Mouse (Mus musculus) spleen, adult 2 months (tissue): ENCODE measurements around the gene Grip1. TPM values are rescaled to one million over a fixed set of nuclear protein-coding genes. Genes with fewer than 3 reads are reported as not detected.

Experiments
- DNase-seq, 2 experiments: peaks; one replicate each; pipeline versions ENCODE4 v3.0.0 to v3.0.0-alpha.2; 2012 to 2021; ENCODE audit warnings: low spot score in 2 of 2, low read depth in 1 of 2
- H3K27ac ChIP-seq: fragments of 200-500 bp; 2 replicates; pipeline ENCODE4 v1.5.1; 2012; ENCODE audit warnings: low read length, inconsistent platforms; ENCODE audit not compliant: insufficient read depth
- H3K27me3 ChIP-seq: fragments of 200-500 bp; 2 replicates; pipeline ENCODE4 v1.6.1; 2012; ENCODE audit warnings: mild to moderate bottlenecking, moderate library complexity, low read length, inconsistent platforms; ENCODE audit not compliant: control insufficient read depth, insufficient read depth
- H3K36me3 ChIP-seq: fragments of 200-500 bp; 2 replicates; pipeline ENCODE4 v1.6.1; 2012; ENCODE audit warnings: mild to moderate bottlenecking, low read length, inconsistent platforms; ENCODE audit not compliant: control insufficient read depth, insufficient read depth
- H3K4me1 ChIP-seq: fragments of 200-500 bp; 2 replicates; pipeline ENCODE4 v1.6.1; 2011; ENCODE audit warnings: inconsistent platforms; ENCODE audit not compliant: control insufficient read depth, insufficient read depth, insufficient read length
- H3K4me3 ChIP-seq: fragments of 200-500 bp; 2 replicates; pipeline ENCODE4 v1.5.1; 2011; ENCODE audit warnings: mild to moderate bottlenecking, inconsistent platforms; ENCODE audit not compliant: insufficient read depth, insufficient read length; ENCODE audit errors: extremely low read depth
- CTCF ChIP-seq: fragments of 200-500 bp; IDR thresholded peaks from 2 replicates; pipeline ENCODE4 v1.5.1; 2011; ENCODE audit warnings: mild to moderate bottlenecking, inconsistent platforms; ENCODE audit not compliant: insufficient read depth, insufficient read length, insufficient replicate concordance; ENCODE audit errors: extremely low read depth
- POLR2A ChIP-seq: fragments of 200-500 bp; IDR thresholded peaks from 2 replicates; pipeline ENCODE4 v1.6.1; 2011; ENCODE audit warnings: low read depth, low read length, inconsistent platforms
- WGBS: fragments of 180-500 bp; shearing (Covaris S2); methylation state at CpG from one replicate; pipeline ENCODE4 v1.1.7; 2018; 5-methylcytosine and 5-hydroxymethylcytosine counted together
- polyA plus RNA-seq: library from polyadenylated mRNA; depleted of rRNA; stranded (reverse); fragments of >200 nt; gene quantifications from 2 replicates; pipeline ENCODE4 v1.2.3, GENCODE M21; 2012

Grip1 gene
- polyA plus RNA-seq, 1 experiment = not detected

DNA sequence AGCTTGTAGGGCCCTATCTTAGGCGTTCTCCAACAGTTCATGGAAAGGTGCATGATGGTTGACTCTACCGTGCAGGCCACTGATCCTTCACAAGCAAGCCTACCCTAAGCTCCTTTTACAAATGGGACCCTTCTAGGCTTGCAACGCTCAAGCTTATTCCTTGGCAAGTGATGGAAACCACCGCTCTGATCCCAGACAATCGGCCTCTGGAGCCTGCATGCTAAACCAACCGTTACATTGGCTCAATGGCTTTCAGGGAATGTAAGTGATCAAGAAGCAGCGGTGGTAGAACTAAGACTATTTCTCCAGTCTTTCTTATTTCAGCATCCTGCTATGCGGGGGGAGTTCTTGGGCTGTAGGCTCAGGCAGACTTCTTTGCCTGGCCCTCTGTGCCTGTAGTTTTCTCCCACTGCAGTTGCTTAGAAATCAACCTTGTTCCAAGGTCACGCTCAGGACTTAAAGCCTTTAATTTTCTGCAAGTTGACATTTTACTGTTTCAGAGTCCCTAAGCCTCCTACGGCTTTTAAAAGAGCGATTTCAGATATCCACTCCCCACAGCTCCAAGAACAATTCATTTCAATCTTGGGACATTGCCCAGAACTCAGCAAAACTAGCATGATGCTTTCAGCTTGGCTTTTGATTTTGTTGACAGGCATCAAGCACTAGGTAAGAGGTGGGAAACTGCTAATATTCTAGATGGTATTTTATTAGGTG is 29.7 kb upstream of the Grip1 start:
- H3K4me1 ChIP-seq = no peaks in the 10 kb centered on the region
- no peak for TF ChIP-seq POLR2A
- TF ChIP-seq CTCF = no peak
- H3K36me3 ChIP-seq = no peaks in the 10 kb centered on the region
- no peaks in the 10 kb centered on the region for H3K27me3 ChIP-seq
- H3K27ac ChIP-seq = no peak overlapping the region
- no peak for DNase-seq
- WGBS = 86% methylated on average over 11 of the region's 11 CpGs
- H3K4me3 ChIP-seq = no peak overlapping the region

GRCm38 (mm10) chr10:119427653-119428052 is 26.0 kb upstream of the Grip1 start:
- 89% methylated on average over 7 of the region's 7 CpGs for WGBS
- no peak overlapping the region for H3K27ac ChIP-seq
- H3K4me1 ChIP-seq = no peaks in the 10 kb centered on the region
- no peaks in the 10 kb centered on the region for H3K27me3 ChIP-seq
- no peak for DNase-seq
- no peak overlapping the region for H3K4me3 ChIP-seq
- TF ChIP-seq CTCF (no peak), POLR2A (no peak)
- H3K36me3 ChIP-seq = no peaks in the 10 kb centered on the region

GRCm38 (mm10) chr10:119428106-119428505 is 25.5 kb upstream of the Grip1 start:
- H3K27ac ChIP-seq = no peak overlapping the region
- TF ChIP-seq POLR2A = no peak
- TF ChIP-seq CTCF = no peak
- H3K36me3 ChIP-seq = no peaks in the 10 kb centered on the region
- no peak overlapping the region for H3K4me3 ChIP-seq
- H3K4me1 ChIP-seq = no peaks in the 10 kb centered on the region
- WGBS = 80% methylated on average over 7 of the region's 7 CpGs
- no peak for DNase-seq
- no peaks in the 10 kb centered on the region for H3K27me3 ChIP-seq

DNA sequence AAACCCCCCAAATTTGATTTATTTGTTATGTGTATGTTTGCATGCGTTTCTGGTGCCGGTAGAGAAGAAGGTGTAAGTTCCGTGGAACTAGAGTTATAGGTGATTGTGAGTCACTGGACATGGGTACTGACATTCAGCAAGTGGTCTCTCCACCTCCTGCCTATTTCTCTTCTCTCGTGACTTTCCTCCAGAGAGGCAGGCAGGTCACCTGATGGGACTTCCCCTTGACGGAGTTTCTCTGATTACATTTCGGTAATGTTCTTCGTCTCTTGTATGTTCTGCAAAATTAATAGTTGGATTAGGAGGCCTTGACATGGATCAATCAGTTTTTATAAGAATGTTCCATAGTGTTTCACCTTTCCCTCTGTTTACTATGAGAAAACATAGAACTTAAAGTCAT is 23.4 kb upstream of the Grip1 start:
- 67% methylated on average over 7 of the region's 7 CpGs for WGBS
- DNase-seq = no peak
- no peak overlapping the region for H3K4me3 ChIP-seq
- H3K4me1 ChIP-seq = no peaks in the 10 kb centered on the region
- no peaks in the 10 kb centered on the region for H3K27me3 ChIP-seq
- no peaks in the 10 kb centered on the region for H3K36me3 ChIP-seq
- no peak for TF ChIP-seq CTCF
- no peak overlapping the region for H3K27ac ChIP-seq

- 86% methylated on average over 6 of the region's 6 CpGs for WGBS
- no peaks in the 10 kb centered on the region for H3K4me1 ChIP-seq
- no peak for DNase-seq
- TF ChIP-seq POLR2A (no peak), CTCF (no peak)
- no peak overlapping the region for H3K27ac ChIP-seq
- no peaks in the 10 kb centered on the region for H3K27me3 ChIP-seq
- no peaks in the 10 kb centered on the region for H3K36me3 ChIP-seq
- no peak overlapping the region for H3K4me3 ChIP-seq
These were observed 21.8 kb upstream of the Grip1 start for GRCm38 (mm10) chr10:119431801-119432200.

DNA sequence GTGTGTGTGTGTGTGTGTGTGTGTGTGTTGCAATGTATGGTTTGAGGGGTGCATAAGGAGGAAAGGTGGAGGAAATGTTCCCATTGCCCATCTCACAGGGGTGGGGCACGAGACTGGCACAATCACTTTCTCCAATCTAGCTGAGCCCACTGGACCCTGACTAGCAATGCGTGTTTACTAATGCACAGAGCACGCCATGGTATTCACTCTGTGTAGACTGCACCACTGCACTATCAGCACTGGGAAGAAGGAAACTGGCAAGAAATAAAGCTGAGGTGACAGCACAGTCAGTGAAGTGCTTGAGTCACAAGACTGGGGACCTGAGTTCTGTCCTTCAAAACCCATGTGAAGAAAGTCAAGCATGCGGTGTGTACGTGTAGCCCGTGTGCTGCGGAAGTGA is 17.8 kb upstream of the Grip1 start:
- WGBS = 87% methylated on average over 7 of the region's 7 CpGs
- Histone ChIP-seq H3K36me3 (no peaks in the 10 kb centered on the region), H3K4me1 (no peaks in the 10 kb centered on the region), H3K4me3 (no peak overlapping the region), H3K27me3 (no peaks in the 10 kb centered on the region), H3K27ac (no peak overlapping the region)
- TF ChIP-seq POLR2A (no peak), CTCF (no peak)
- no peak for DNase-seq

- DNase-seq = no peak
- Histone ChIP-seq H3K4me3 (no peak overlapping the region), H3K36me3 (no peaks in the 10 kb centered on the region), H3K4me1 (no peaks in the 10 kb centered on the region), H3K27me3 (no peaks in the 10 kb centered on the region), H3K27ac (no peak overlapping the region)
- WGBS = 70% methylated on average over 3 of the region's 3 CpGs
- no peak for TF ChIP-seq CTCF
- TF ChIP-seq POLR2A = no peak
These were observed 16.3 kb upstream of the Grip1 start for GRCm38 (mm10) chr10:119437319-119437718.
